Mouse (Mus musculus) thymus, postnatal 36 days (tissue): ENCODE data around the gene Mrrf.

Source experiments
- DNase-seq, 2 experiments: peaks; one replicate each; pipeline ENCODE4 v3.0.0; 2022; ENCODE audit warnings: mixed read lengths in 2 of 2

The Mrrf gene

DNA sequence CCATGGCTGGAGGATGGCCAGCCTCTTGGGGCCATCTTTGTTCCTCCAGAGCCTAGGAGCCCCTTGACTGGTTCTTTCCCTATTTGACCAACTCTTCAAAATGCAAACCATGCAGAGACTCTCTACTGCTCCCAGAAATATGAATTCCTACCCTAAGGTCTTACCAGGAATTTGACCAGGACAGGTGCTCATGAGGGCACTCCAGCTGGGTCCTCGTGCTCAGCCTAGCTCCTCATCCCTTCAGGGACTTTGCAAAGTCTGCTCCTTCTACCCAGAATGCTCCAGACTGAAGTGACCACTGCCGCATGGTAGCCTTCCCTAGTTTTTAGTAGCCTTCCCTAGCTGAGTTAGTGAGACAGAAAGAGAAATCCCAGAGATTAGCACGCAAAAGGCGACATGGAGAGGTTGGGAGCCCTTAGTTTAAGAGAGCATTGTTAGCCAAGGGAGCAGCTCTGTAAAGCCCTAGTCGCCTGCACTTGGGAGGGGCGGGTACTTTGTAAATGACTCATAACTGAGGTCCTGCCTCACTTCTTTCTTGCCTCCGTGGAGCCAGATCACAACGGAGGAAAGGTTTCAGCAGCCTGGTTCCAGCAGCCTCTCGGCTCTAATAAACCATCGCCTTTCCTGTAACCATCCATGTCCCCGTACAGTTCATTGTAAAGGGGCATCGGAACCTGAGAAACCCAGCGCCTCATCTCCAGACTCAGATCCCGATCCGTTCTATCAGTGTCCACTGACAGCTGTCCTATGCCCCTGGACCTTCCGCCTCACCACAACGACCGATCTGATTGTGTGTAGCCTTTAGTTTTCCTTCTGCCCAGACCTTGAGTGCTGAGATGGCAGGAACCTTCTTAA lies 65.8 kb downstream of the Mrrf start:
- no peak for DNase-seq

- DNase-seq, result no peak
Measured at GRCm38 (mm10) chr2:36202611-36202880, 66.4 kb downstream of the Mrrf start.

GRCm38 (mm10) chr2:36203011-36203825 lies 67.0 kb downstream of the Mrrf start:
- DNase-seq, result peak in 1 of 2 experiments; percentile 18

DNA sequence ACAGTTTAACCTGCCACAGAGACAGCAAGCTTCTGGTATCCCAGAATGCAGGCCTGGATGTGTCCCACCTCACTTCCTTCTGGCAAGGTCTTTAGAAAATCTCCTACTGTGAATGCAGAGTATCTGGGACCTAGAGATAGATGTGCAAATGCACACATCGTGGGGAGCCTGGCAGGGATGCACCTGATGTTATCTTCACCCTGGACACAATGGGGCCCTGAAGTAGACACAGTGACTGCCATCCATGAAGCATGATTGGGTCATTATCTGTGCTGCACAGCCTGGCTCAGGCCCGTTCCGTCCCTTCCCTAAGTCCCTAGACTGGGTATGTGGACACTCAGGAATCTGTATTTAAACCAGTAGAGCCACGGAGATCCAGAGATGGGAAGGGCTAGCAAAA lies 68.4 kb downstream of the Mrrf start:
- DNase-seq, result no peak

- DNase-seq, result no peak
Measured at GRCm38 (mm10) chr2:36207071-36207470, 70.9 kb downstream of the Mrrf start.

- DNase-seq, result no peak
Measured at GRCm38 (mm10) chr2:36210796-36211195, 74.6 kb downstream of the Mrrf start.

- DNase-seq, result no peak
Measured at GRCm38 (mm10) chr2:36211785-36212184, 75.6 kb downstream of the Mrrf start.

DNA sequence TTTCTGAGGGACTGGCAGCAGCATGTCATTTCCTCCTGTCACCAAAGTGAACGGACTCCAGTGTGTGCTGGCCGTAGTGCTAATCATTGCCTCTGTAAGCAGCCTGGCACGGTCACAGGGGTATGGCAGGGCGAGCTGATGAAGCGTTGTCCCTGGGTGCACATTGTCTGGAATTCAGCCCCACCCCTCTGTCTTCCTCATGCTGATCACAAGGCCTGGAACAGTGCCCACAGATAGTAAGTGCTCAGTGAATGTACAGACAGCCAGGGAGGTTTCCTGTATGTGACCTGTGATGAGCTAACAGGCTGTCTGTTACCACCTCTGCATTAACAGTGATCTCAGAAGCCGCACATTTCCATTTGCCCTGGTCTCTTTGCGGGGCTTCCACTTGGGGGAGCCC lies 76.9 kb downstream of the Mrrf start:
- DNase-seq, result no peak

- peak; percentile 66 to 72 for DNase-seq
Measured at GRCm38 (mm10) chr2:36214023-36214422, 77.8 kb downstream of the Mrrf start.

DNA sequence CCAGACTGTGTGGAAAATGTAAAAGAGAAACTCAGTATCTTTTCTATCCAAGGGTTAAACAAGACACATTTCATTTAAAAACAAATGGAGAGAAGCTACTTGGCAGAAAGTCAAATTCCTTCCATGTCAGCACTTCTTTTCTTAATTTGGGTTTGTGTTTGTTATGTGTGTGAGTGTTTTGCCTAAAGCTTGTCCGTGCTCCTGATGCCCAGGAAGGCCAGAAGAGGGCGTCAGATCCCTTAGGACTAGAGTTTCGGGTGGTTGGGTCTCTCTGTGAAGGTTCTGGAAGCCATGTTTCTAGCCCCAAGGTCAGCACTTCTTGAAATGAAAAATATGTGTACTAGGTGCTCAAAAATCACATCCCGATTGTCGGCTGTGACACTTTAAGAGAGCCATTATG lies 78.2 kb downstream of the Mrrf start:
- no peak for DNase-seq

GRCm38 (mm10) chr2:36215203-36215739 lies 79.1 kb downstream of the Mrrf start:
- DNase-seq, result no peak

- no peak for DNase-seq
Measured at GRCm38 (mm10) chr2:36216546-36216945, 80.4 kb downstream of the Mrrf start.

GRCm38 (mm10) chr2:36216953-36217573 lies 80.9 kb downstream of the Mrrf start:
- no peak for DNase-seq

DNA sequence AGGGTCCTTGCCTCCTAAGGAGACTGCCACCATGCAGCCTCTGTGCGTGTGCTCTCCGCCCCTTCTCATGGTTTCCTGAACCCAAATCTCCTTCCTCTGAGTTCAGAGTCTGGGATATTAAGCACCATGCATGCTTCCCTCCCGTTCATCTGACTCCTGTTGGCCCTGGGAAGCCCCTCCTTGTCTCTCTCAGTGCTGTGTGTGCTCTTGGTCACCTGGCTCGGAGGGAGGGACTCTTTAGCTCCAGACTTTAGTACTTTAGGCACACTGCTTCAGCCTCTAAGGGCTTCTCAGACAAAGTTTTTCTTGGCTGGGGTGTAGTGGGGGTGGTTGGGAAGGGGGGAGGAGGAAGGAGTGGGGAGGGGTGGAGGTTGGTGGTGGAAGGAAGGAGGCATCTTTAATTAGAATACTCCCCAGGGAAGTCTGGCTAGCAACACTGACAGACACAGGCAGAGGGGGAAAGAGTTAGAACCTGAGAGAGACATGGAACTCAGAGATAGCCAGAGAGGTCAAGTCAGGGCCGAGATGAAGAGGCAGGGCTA lies 81.6 kb downstream of the Mrrf start:
- DNase-seq, result no peak

GRCm38 (mm10) chr2:36220106-36220505 lies 83.9 kb downstream of the Mrrf start:
- DNase-seq, result no peak

DNA sequence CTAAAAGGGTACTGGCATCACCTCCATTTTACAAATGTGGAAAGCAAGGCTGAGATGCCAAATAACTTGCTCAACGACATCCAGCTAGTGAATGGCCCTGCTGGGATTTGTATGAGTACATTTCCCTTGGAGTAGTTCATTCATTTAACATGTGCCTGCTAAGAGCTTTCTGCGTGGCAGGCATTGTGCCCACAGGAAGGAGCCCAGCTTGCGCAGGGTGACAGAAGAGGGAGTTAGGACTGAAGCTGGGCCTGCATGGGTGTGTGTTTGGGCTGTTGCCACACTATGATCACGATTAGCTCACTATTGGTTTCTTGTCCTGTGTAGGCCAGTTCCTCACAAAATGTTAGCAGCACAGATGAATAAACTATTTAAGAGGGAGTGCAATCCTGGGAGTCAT lies 84.7 kb downstream of the Mrrf start:
- DNase-seq, result no peak

DNA sequence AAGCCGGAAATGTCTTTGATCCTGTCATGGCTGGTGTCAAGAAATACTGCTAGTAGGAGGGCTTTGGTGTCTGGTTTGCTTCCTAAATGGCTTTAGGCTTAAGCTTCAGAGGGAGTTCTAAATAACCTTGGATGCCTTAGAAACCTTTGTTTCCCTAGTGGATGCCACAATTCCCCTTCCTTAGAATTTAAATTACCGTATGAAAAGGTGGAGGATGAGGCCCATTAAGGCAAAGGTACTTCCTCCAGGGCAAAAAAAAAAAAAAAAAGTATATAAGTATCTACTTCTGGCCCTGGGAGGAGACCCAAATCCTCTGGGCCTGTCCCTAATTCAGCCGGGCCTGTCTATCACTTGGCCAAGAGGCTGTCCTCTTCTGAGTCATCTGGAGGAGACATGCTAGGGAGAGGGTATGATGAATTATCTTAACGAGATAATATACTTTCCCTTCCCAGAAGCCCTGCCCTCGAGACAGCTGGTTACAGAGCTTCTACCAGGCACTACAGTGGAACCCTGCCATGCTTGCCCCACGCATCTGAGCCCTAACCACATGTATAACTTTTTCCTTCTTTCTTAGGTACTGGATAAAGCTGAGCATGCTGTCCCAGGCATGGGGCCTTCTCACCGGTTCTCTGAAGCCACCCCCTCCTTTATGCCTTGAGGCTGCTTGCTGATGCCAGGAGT lies 86.1 kb downstream of the Mrrf start:
- DNase-seq, result no peak

DNA sequence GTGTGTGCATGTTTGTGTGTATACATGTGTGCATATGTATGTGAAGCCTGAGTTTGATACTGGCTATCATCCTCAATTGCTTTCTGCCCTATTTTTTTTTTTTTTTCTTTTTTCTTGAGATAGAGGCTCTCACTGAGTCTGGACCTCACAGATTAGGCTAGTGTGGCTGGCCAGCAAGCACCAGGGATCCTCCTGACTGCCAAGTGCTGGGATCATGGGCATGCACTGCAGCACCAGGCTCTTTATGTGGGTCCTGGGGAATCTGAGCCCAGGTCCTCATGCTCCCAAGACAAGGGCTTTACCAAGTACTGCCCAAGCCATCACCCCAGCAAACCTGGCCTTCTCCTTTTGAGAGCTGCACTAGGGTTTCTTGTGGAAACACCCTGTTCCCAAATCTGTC lies 87.2 kb downstream of the Mrrf start:
- no peak for DNase-seq

DNA sequence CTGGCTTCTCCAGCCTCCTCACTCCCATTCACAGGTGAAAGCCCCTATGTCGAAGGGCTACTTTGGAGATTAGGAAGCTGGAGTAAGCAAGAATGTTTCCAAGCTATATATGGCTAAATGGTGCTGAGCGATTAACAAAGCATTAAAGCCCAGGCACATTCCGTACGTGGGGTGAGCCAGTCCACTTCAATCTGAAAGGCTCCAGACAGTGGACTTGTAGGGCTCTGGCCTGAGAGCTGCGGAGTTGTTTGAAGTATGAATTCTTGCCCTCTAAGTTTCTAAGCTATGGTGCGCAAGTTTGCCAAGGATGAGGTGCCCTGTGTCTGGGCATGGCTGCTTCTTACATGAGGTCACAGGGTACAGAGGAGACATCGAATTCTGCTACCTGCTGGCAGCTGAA lies 88.0 kb downstream of the Mrrf start:
- DNase-seq, result no peak

- no peak for DNase-seq
Measured at GRCm38 (mm10) chr2:36224599-36224998, 88.4 kb downstream of the Mrrf start.

DNA sequence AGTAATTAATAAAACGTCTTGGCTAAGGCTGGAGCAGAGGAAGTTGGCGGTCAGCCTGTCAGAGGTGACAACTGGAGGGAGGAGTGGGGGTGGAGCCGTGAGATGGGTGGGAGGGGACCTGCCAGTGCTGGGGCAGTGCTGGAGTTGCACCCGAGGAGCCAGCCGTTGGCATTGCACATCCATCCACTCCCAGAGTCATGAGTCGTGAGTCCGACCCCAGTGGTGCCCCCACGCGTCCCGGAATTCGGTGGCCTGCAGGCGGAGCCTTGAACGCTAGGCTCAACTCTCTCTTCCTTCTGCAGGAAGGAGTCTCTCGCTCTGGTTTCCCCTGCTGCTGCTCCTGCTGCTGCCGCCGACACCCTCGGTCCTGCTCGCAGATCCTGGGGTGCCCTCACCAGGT lies 94.2 kb downstream of the Mrrf start, which contains the start of gene Ptgs1:
TSS of gene Ptgs1 (plus strand) at position 61 of the 400 bp plus-strand sequence.
- DNase-seq, result no peak

GRCm38 (mm10) chr2:36230967-36231366 lies 94.8 kb downstream of the Mrrf start:
- DNase-seq, result no peak
